Mouse (Mus musculus): ENCODE measurements around the gene Lpar6.

The Lpar6 gene

DNA sequence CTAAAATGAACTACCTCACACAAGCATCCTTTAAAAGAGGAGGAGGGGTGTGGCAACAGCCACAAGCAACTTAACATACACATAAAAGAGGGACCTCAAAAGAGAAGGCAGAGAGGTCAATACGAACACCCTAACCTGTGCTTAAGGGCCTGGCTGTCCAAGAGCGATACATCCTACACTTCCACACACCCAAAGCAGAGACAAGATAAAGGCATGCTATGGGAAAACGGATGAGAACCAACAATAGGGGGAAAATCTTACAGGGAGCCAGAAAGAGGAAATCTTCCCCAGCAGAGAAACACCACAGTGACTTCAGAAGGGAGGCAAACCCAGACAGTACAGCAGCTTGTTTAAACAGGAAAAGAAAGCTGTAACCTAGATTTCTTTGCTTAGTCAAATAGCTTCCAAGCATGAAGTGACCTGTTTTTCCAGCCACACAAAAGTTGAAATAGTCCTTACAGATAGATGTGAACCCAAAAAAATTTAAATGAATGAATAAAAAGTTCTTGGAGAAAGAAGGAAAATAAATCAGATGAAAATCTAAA, 17.8 kb downstream of the Lpar6 start:
- in situ Hi-C loops (cut with MboI, MseI) = loop anchor here (5.0 kb wide), 1 partner anchor 42 kb away; no protein-coding TSS in a partner anchor

- in situ Hi-C loops (cut with MboI, MseI) = loop anchor here (5.0 kb wide), 1 partner anchor 40 kb away; no protein-coding TSS in a partner anchor
Observed at GRCm38 (mm10) chr14:73257348-73257747, 19.7 kb downstream of the Lpar6 start.

DNA sequence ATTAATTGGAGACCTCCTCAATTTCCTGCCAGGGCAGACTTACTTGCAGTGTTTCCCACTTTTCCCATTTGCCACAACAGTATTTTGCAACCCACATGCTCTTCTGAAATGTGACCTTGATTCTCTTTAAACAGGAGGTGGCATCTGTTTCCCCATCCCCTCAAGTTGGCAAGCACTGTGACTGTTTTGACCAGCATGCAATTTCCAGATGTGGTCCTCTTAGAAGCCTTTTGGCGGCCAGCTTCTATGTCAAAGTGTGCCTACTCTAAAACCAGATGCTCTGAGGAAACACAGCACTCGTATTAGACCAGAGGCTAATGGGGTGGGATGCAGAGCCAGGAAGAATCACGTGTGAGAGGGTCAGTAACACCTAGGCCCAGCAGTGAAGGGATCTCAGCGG, 20.5 kb downstream of the Lpar6 start:
- in situ Hi-C loops (cut with MboI, MseI) = loop anchor here (5.0 kb wide), 1 partner anchor 39 kb away; no protein-coding TSS in a partner anchor

DNA sequence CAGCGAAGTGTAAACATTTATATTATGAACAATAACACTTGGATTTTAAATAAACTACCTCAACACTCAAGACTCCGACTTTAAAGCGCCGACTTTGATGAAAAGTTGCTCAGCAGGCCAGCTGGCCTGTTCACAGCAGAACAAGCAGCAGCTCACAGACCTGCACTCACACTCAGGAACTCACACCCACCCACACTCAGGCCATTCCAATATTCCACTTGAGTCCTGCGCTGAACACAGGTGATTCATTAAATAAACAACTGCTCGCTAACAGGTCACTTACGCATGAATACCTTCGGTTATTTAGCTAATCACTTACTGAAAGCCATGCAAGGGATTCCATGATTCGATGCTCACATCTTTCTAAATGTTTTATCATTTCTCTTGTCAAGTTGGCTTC, 24.5 kb downstream of the Lpar6 start:
- in situ Hi-C loops (cut with MboI, MseI) = loop anchor here (10.0 kb wide), 1 partner anchor 887 kb away; no protein-coding TSS in a partner anchor

DNA sequence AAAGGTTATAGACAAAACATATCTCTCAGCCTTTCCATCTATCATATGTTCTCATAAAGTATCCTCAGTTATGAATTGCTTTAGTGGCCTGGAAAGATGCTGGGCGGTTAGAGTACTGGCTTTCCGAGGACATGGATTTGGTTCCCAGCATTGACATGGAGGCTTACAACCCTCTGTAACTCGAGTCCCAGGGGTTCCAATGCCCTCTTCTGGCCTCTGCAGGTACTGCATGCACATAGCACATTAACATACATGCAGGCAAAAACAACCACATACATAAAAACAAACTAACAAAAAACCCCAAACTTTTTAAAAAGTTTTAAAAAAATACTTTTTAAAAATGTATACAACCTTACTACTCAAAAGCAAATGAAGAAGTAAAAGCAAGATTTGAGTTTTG, 28.5 kb downstream of the Lpar6 start:
- in situ Hi-C loops (cut with MboI, MseI) = loop anchor here (10.0 kb wide), 1 partner anchor 891 kb away; no protein-coding TSS in a partner anchor

- in situ Hi-C loops (cut with MboI, MseI) = loop anchor here (10.0 kb wide), 1 partner anchor 2003 kb away; no protein-coding TSS in a partner anchor
Observed at GRCm38 (mm10) chr14:73271807-73272206, 34.1 kb downstream of the Lpar6 start.

DNA sequence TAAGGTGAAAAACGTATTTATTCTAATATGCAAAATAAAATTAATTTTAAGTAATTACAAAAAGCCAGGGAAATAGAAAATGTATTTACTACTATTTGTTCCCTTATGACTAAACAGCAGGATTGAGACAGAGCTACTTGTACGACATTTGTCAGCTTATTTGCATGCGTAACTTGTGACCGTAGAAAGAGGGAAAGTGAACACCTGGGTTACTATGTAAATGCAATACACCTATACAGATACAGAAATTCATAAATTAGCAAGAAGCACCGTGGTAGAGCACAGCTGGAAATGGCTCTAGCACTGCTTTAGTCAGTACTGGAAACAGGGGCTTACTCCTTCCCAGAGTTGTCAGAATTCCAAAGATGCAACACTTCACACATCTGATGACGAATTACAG, 41.4 kb downstream of the Lpar6 start:
- in situ Hi-C loops (cut with MboI, MseI) = loop anchor here (10.0 kb wide), 1 partner anchor 1996 kb away; no protein-coding TSS in a partner anchor

GRCm38 (mm10) chr14:73280996-73281395, 43.3 kb downstream of the Lpar6 start:
- in situ Hi-C loops (cut with MboI, MseI) = no loop called here

DNA sequence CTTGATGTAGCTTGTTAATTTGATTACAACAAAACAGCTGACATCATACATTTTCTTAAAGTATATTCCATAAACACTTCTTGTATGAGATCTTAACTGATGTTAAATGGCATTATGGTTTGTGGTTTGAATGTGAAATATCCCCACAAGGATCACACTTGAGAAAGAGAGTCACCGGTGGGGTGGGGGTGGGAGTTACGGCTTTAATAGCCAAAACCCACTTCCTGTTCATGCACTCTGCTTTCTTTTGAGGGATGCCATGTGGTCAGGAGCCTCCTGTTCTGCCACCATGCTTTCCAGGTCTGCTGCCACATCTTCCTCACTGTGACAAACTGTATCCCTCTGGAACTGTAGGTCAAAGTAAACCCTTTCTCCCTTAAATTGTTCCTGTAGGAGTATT, 52.2 kb downstream of the Lpar6 start:
- in situ Hi-C loops (cut with MboI, MseI) = no loop called here

DNA sequence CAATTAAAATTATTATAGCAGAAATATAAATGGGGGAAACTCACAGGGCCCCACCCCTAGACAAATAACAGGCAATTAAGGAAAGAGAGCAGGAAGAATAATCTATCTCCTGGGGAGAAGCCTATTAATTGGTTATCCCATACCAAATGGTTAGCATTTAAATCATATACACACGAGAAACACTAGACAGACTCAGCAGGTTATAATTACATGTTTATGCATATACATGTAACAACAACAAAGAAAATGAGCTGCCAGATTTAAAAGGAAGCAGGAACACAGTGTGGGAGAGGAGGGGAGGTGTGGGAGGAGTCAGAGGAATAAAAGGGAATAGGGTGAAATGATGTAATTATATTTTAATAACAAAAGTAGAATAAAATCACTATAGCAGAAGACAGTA, 54.7 kb downstream of the Lpar6 start:
- in situ Hi-C loops (cut with MboI, MseI) = no loop called here

Data from regulatory T cell (primary cell).